Mouse (Mus musculus) heart, embryonic 13.5 days (tissue): ENCODE results near the gene Gm3127. TPM values are rescaled to one million over a fixed set of nuclear protein-coding genes. Genes with fewer than 3 reads are reported as not detected.
"Not testable (repeated sequence)": the region's sequence is repeated elsewhere in the genome, so short reads cannot be mapped to it uniquely, and the experiment has no call there.

Source experiments
- ATAC-seq: fragments of 200-750 bp; cut with Nextera tagmentation; 2 replicates; pipeline ENCODE4 v1.8.0; 2017; ENCODE audit warnings: moderate TSS enrichment; ENCODE audit not compliant: insufficient number of reproducible peaks, low FRiP score, low TSS enrichment; ENCODE audit errors: extremely low read depth
- H3K27ac ChIP-seq: fragments of 300-500 bp; sonication (generic); replicated peaks from 2 replicates; pipeline ENCODE4 v1.5.1; 2015; ENCODE audit warnings: moderate library complexity, mild to moderate bottlenecking, inconsistent platforms
- H3K27me3 ChIP-seq: fragments of 300-500 bp; sonication (generic); replicated peaks from 2 replicates; pipeline ENCODE4 v1.6.1; 2015; ENCODE audit warnings: mild to moderate bottlenecking, inconsistent platforms
- H3K36me3 ChIP-seq: fragments of 300-500 bp; sonication (generic); 2 replicates; pipeline ENCODE4 v1.6.1; 2015; ENCODE audit warnings: mild to moderate bottlenecking, inconsistent platforms
- H3K4me1 ChIP-seq: fragments of 300-500 bp; sonication (generic); 2 replicates; pipeline ENCODE4 v1.6.1; 2015; ENCODE audit warnings: inconsistent platforms
- H3K4me2 ChIP-seq: fragments of 300-500 bp; sonication (generic); 2 replicates; pipeline ENCODE4 v1.6.1; 2015; ENCODE audit warnings: inconsistent platforms, mild to moderate bottlenecking, moderate library complexity
- H3K4me3 ChIP-seq: fragments of 300-500 bp; sonication (generic); 2 replicates; pipeline ENCODE4 v1.5.1; 2015; ENCODE audit warnings: moderate library complexity, mild to moderate bottlenecking, inconsistent platforms
- H3K9ac ChIP-seq: fragments of 300-500 bp; sonication (generic); 2 replicates; pipeline ENCODE4 v1.6.1; 2015; ENCODE audit warnings: inconsistent platforms, mild to moderate bottlenecking, moderate library complexity
- H3K9me3 ChIP-seq: fragments of 300-500 bp; sonication (generic); 2 replicates; pipeline ENCODE4 v1.6.1; 2016; ENCODE audit warnings: inconsistent platforms
- WGBS: fragments of 180-500 bp; shearing (Covaris S2); methylation state at CpG from one replicate; pipeline ENCODE4 v1.1.7; 2015; ENCODE audit warnings: mixed read lengths; 5-methylcytosine and 5-hydroxymethylcytosine counted together
- polyA plus RNA-seq: library from polyadenylated mRNA; unstranded; fragments of >200 nt; fragmentation: Nextera tagmentation; extraction: Ambion mirVana; gene quantifications from 2 replicates; pipeline ENCODE4 v1.2.1, GENCODE M21; 2015

The Gm3127 gene
- not detected in 2 replicates for polyA plus RNA-seq

DNA sequence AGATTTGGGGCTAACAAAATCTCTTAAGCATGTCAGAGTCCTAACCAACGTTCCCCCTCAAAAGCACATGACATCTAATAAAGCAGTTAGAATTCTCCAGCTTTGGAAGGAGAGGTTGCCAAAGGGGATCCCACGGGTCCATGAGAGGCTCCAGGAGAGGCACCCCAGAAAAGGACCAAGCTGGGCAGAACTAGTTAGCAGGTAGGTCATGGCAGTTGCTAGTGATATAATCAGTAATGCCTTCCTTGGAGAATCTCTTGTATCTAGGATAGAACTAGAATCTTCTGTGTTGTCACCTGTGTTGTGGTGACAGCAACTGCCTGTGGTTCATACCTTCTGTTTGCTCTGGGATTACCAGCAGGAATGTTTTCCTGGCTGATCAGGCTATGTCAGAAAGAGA lies at the start of gene Gm3127:
TSS of gene Gm3127 (plus strand) at position 301 of the 400 bp plus-strand sequence.
- not testable (repeated sequence) for H3K9ac ChIP-seq, H3K36me3 ChIP-seq, H3K4me2 ChIP-seq, H3K9me3 ChIP-seq, H3K27ac ChIP-seq, ATAC-seq, H3K4me3 ChIP-seq, H3K27me3 ChIP-seq, H3K4me1 ChIP-seq
- 60% methylated on average over 1 of the region's 2 CpGs for WGBS

DNA sequence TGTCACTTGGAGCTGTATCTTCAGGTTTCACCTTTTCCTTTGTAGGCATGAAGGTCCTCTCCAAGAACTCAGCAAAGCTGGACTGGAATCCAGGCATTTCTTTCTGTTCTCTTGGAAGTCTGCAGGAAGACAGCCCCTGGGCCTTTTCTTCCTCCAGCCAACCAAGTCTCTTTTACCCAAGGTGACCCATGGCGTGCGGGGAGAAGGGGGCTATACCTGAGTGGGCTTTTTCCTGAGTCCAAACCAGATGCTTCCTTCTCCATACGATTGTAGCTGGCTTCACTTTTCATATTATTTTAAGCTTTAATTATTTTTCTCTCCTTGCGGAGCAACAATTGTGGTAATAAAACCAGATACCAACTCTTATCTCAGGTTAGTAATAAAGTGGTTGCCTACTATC lies 23.2 kb upstream of the Gm3127 start:
- H3K36me3 ChIP-seq, H3K4me1 ChIP-seq, H3K9ac ChIP-seq, H3K27ac ChIP-seq, H3K4me2 ChIP-seq, H3K9me3 ChIP-seq, ATAC-seq, H3K4me3 ChIP-seq, H3K27me3 ChIP-seq: not testable (repeated sequence)
- WGBS: 73% methylated on average over 4 of the region's 4 CpGs

DNA sequence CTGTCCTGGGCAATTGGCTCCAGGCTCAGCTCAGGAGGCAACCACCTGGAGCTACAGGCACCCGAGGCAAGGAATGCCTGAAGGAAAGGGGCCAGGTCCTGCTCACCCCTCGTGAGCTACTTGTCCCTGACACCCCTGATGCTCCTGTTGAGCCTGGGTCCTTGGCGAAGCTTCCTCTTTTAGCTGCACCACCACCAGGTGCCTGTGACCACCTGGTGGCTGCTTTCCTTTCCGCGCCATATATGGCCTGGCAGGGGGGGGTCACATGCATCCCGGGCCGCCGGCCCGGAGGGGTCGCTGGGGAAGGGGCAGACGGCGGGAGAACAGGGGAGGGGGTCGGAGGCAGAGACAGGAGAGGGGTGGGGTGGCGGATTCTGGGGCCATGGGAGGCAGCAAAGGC lies 17.2 kb downstream of the Gm3127 start:
- not testable (repeated sequence) for H3K36me3 ChIP-seq, H3K9ac ChIP-seq, H3K27ac ChIP-seq, H3K9me3 ChIP-seq, H3K4me1 ChIP-seq, H3K27me3 ChIP-seq, ATAC-seq
- WGBS: 5% methylated on average over 13 of the region's 14 CpGs
- Histone ChIP-seq H3K4me3 (peak overlapping the region; percentile 38), H3K4me2 (peak overlapping the region; percentile 65)

DNA sequence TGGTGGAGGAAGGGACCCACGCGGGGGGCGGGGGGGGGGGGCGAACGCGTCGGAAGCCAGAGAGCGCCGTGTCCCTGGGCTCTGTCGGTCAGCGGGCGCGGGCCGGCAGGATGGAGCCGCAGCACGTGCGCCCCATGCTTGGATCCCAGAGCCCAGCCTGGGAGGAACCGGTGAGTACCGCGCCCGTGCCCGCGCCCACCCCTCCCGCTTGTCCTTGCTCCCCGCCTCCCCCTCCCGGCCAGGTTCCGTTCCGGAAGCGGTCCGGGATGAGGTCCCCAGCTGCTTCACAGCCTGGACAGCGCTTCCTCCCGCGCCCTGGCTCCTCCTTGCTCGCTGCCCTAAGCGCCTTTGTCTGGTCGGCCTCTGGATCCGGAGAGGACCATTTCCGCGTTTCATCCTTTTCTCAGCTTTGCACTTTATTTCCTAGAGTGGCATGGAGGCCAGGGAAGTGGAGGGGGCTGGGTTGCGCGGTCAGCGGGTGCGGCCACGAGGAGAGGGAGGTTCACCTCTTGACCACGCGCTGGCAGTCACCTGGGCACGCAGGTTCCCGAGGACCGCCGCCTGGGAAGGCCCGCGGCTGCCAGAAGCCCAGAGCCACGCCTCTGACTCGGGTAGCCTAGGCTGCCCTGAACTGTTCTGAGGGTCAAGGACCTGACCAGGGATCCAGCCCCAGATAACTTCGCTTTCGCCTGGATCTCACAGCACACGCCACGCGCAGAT lies 17.8 kb downstream of the Gm3127 start, which contains the start of gene Gm2974:
TSS of gene Gm2974 (plus strand) at position 86 of the 720 bp plus-strand sequence.
- not testable (repeated sequence) for H3K27ac ChIP-seq, H3K9ac ChIP-seq, H3K4me1 ChIP-seq, H3K36me3 ChIP-seq, H3K27me3 ChIP-seq, ATAC-seq, H3K9me3 ChIP-seq
- peak within 1 kb of the TSS; percentile 65 for H3K4me2 ChIP-seq
- WGBS: 18% methylated on average over 34 of the region's 59 CpGs
- H3K4me3 ChIP-seq: peak within 1 kb of the TSS; percentile 38

DNA sequence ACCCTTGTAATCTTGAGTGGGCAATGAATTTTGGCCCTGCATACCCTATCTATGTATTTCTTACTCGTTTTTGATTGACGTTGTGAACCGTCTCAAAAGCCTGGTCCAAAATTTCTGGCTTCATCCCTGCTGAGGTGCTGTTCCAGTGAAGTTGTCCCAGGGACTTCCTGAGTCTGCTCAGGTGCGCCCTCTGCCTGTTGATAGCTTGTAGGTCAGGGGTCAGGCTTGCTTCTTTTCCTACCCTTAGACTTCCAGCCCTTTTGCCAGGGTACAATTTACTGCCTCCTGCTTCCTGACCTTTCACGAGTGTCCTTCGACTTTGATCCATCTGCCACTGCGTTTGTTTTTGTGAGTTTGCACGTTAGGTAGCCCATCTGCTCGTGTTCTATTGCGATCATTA lies 18.5 kb downstream of the Gm3127 start:
- H3K4me2 ChIP-seq, H3K4me1 ChIP-seq, ATAC-seq, H3K36me3 ChIP-seq, H3K27ac ChIP-seq, H3K27me3 ChIP-seq, H3K4me3 ChIP-seq, H3K9ac ChIP-seq, H3K9me3 ChIP-seq: not testable (repeated sequence)
- 22% methylated on average over 7 of the region's 10 CpGs for WGBS

Other genes starting within 250 kb of the Gm3127 start
- not detected in 2 replicates for gene Gm3029, start 233.3 kb upstream of the Gm3127 start, polyA plus RNA-seq
- 0.29 and 0.55 TPM in 2 replicates for gene Gm3095, start 201.5 kb upstream of the Gm3127 start, polyA plus RNA-seq
- not detected in 2 replicates for gene Gm3099, start 166.6 kb upstream of the Gm3127 start, polyA plus RNA-seq
- gene Gm5796, start 141.1 kb upstream of the Gm3127 start, polyA plus RNA-seq: 0.24 and 1.2 TPM in 2 replicates
- gene Gm3115, start 80.9 kb upstream of the Gm3127 start, polyA plus RNA-seq: 0.10 TPM in 1 of 2 replicates, not detected in the other
- 0.37 and 0.68 TPM in 2 replicates for gene Gm8108, start 54.5 kb upstream of the Gm3127 start, polyA plus RNA-seq
- 0.35 and 0.52 TPM in 2 replicates for gene Gm2974, start 17.5 kb downstream of the Gm3127 start, polyA plus RNA-seq
- not detected in 2 replicates for gene Gm3138, start 84.6 kb downstream of the Gm3127 start, polyA plus RNA-seq
- not detected in 2 replicates for gene Gm3149, start 152.3 kb downstream of the Gm3127 start, polyA plus RNA-seq
- 0.11 and 0.31 TPM in 2 replicates for gene 2610042L04Rik, start 169.7 kb downstream of the Gm3127 start, polyA plus RNA-seq
- gene Gm3159, start 232.5 kb downstream of the Gm3127 start, polyA plus RNA-seq: not detected in 2 replicates